Mouse (Mus musculus) lung, embryonic 16.5 days (tissue): ENCODE measurements around the gene Sh2d7. TPM values are rescaled to one million over a fixed set of nuclear protein-coding genes. Genes with fewer than 3 reads are reported as not detected.
A peak's percentile ranks its signal among the peaks of the same experiment; 100 is the strongest.
"Not testable (repeated sequence)": the region's sequence is repeated elsewhere in the genome, so short reads cannot be mapped to it uniquely, and the experiment has no call there.

Experiments used
- ATAC-seq: fragments of 200-750 bp; cut with Nextera tagmentation; 2 replicates; pipeline ENCODE4 v1.8.0; 2017; ENCODE audit warnings: low read depth, mild to moderate bottlenecking, moderate library complexity
- H3K27ac ChIP-seq: fragments of 300-500 bp; sonication (generic); 2 replicates; pipeline ENCODE4 v1.5.1; 2014; ENCODE audit warnings: mild to moderate bottlenecking, control low read depth, low read length
- H3K27me3 ChIP-seq: fragments of 300-500 bp; sonication (generic); 2 replicates; pipeline ENCODE4 v1.6.1; 2014; ENCODE audit warnings: low read depth, low read length, mixed read lengths; ENCODE audit not compliant: control insufficient read depth, insufficient read depth
- H3K36me3 ChIP-seq: fragments of 300-500 bp; sonication (generic); 2 replicates; pipeline ENCODE4 v1.6.1; 2014; ENCODE audit warnings: low read length; ENCODE audit not compliant: control insufficient read depth, insufficient read depth
- H3K4me1 ChIP-seq: fragments of 300-500 bp; sonication (generic); replicated peaks from 2 replicates; pipeline ENCODE4 v1.6.1; 2014; ENCODE audit warnings: low read length, mixed read lengths; ENCODE audit not compliant: control insufficient read depth, insufficient read depth
- H3K4me2 ChIP-seq: fragments of 300-500 bp; sonication (generic); 2 replicates; pipeline ENCODE4 v1.6.1; 2014; ENCODE audit warnings: low read depth, low read length, control low read depth
- H3K4me3 ChIP-seq: fragments of 300-500 bp; sonication (generic); 2 replicates; pipeline ENCODE4 v1.5.1; 2014; ENCODE audit warnings: mild to moderate bottlenecking, low read length, control low read depth
- H3K9ac ChIP-seq: fragments of 300-500 bp; sonication (generic); 2 replicates; pipeline ENCODE4 v1.6.1; 2014; ENCODE audit warnings: low read length, control low read depth
- H3K9me3 ChIP-seq: fragments of 300-500 bp; sonication (generic); 2 replicates; pipeline ENCODE4 v1.6.1; 2016; ENCODE audit warnings: low read length; ENCODE audit not compliant: control insufficient read depth
- WGBS: fragments of 180-500 bp; shearing (Covaris S2); extraction: QIAGEN DNeasy Blood & Tissue Kit; methylation state at CpG from one replicate; pipeline ENCODE4 v1.1.7; 2014; 5-methylcytosine and 5-hydroxymethylcytosine counted together
- polyA plus RNA-seq: library from polyadenylated mRNA; unstranded; fragments of >200 nt; fragmentation: Nextera tagmentation; extraction: Ambion mirVana; gene quantifications from 2 replicates; pipeline ENCODE4 v1.2.1, GENCODE M21; 2015

The Sh2d7 gene
- polyA plus RNA-seq, 1 experiment from 2014 or later: not detected

DNA sequence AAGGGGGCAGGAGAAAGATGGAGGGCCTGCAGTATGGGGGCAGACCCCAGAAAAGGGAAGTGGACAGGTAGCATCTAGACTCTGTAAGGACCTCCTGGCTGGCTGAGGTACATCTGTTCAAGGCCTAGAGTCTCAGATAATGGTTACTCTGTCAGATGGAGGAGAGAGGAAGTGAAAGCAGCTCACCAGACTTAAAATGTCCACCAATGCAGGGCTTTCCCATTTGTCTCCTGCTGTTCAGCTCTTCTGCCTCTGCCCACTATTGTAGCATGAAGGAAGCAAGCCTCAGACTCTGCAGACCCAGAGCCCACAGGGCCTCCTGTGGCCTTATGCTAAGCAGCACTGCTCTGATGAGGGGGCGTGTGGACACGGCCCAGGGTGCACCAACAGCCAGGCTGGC, 16.3 kb downstream of the Sh2d7 start:
- Histone ChIP-seq H3K9me3 (no peaks in the 10 kb centered on the region), H3K4me3 (no peak overlapping the region), H3K27me3 (peaks cover 2% of the 10 kb centered on the region; the same call in 1 of the 2 replicates), H3K4me2 (no peak overlapping the region), H3K36me3 (no peaks in the 10 kb centered on the region), H3K9ac (no peak overlapping the region), H3K27ac (no peak overlapping the region), H3K4me1 (no peaks in the 10 kb centered on the region; the same call in 1 of the 2 replicates)
- no peak for ATAC-seq
- WGBS: 69% methylated on average over 2 of the region's 2 CpGs

DNA sequence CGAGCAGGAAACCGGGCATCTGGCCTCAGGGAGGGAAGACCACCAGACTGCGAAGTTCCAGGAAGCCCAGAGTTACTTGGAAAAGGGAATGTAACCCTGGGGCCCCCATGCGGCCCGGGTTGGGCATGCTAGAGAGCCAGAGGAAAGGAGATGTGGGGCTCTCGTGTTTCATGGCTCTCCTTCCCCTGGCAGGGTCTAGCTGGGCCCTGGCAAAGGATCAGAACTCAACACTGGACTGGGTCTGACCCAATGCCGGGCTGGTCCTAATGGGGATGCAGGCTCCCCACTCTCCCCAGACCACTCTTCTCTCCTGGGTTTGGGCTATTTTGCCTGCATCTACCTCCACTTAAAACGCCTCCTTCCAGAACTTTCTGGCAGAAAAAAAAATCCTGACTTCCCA, 19.9 kb downstream of the Sh2d7 start:
- WGBS: 70% methylated on average over 8 of the region's 8 CpGs
- Histone ChIP-seq H3K4me1 (no peaks in the 10 kb centered on the region; the same call in 1 of the 2 replicates), H3K9me3 (no peaks in the 10 kb centered on the region), H3K27me3 (peaks cover 2% of the 10 kb centered on the region; the same call in 1 of the 2 replicates), H3K36me3 (no peaks in the 10 kb centered on the region), H3K27ac (no peak overlapping the region), H3K4me3 (no peak overlapping the region), H3K4me2 (no peak overlapping the region), H3K9ac (no peak overlapping the region)
- ATAC-seq: no peak

DNA sequence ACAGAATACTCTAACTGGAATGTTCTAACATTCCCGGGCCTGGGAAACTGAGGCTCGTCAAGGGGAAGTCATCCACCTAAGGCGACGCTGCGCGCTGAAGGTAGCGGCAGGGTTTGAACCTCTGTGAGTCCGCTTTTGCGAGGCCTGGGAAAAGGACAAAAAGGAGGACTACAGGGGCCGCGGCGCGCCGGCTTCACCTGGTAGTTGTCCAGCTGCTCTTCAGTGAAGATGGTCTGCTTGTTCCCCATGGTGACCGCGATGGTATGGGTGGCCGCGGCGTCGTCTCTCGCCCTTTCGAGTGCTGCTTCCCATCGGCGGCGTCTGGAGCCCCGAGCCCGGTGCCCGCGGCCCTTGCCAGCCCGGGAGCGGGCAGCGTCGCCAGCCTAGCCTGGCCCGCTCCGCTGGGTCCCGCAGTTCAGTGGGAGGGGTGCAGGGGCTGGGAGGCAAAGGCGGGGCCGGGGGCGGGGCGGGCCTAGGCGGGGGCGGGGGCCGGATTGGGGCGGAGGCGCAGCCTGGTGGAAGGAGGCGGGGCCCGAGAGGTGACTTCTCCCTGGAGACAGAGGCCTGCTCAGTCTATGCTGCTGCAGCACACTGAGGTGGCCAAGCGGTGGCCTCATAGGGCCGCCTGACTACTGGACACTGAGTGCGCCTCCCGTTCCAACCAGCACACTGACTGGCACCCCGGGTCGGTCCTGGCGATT, 21.1 kb downstream of the Sh2d7 start, which contains the start of gene Cib2:
Cib2 (minus strand) TSS at position 448 of the 701 bp plus-strand sequence.
- Histone ChIP-seq H3K4me3 (peak within 1 kb of the TSS; percentile 65), H3K4me2 (peak within 1 kb of the TSS; percentile 94), H3K4me1 (no peaks in the 10 kb centered on the region; the same call in 1 of the 2 replicates), H3K36me3 (no peaks in the 10 kb centered on the region), H3K27ac (no peak within 1 kb of the TSS), H3K27me3 (peaks cover 2% of the 10 kb centered on the region; the same call in 1 of the 2 replicates), H3K9ac (peak within 1 kb of the TSS; percentile 69), H3K9me3 (no peaks in the 10 kb centered on the region)
- WGBS: under 1% methylated on average over 51 of the region's 54 CpGs
- peak; percentile 99 for ATAC-seq

DNA sequence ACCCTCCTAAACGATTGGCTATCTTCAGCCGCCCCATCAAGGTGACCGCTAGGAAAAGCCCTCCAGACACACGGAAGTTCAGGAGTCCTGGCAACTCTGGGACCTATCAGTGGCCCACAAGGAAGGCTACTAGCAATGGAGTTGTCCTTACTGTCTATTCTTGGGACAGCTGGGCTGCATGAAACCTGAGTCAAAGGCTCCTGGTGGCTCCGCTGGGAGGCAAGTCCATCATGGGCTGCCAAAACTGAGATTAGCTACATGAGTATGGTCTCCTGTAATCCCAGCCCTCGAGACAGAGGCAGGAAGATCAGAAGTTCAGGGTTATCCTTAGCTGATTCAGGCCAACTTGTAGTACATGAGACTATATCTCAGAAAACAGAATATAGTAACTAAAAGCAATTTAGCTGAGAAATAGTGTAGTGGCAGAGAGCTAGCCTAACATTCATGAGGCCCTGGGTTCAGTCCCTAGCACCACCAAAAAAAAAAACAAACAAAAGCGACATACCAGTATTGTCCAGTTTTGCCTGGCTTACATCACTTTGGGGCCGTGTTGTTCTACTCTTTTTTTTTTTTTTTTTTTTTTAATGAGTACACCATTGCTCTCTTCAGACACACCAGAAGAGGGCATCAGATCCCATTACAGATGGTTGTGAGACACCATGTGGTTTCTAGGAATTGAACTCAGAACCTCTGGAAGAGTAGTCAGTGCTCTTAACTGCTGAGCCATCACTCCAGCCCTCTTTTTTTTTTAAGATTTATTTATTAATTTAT, 22.2 kb downstream of the Sh2d7 start:
- H3K9ac ChIP-seq: no peak overlapping the region
- 88% methylated on average over 8 of the region's 8 CpGs for WGBS
- H3K27me3 ChIP-seq: peaks cover 2% of the 10 kb centered on the region; the same call in 1 of the 2 replicates
- no peak for ATAC-seq
- no peak overlapping the region for H3K4me3 ChIP-seq
- no peak overlapping the region for H3K27ac ChIP-seq
- H3K36me3 ChIP-seq: no peaks in the 10 kb centered on the region
- no peaks in the 10 kb centered on the region; the same call in 1 of the 2 replicates for H3K4me1 ChIP-seq
- no peak overlapping the region for H3K4me2 ChIP-seq
- no peaks in the 10 kb centered on the region for H3K9me3 ChIP-seq

DNA sequence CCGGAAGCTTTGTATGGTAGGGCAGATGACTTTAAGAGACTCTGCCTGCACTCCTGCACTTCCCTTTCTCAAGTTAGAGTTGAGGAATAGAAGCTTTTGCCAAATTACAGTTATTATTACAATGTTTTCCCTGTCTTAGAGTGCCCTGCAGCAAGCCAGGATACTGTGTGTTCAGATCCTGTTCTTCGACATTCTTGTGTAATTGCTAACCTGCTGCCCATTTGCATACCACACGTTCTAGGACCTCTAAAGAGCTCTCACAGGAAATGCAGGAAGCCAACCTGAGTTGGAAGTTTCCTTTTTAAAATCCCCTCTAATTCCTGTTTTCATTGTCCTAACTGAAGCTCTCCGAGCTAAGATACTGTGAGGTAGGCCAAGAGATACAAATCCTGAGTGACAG, 28.2 kb downstream of the Sh2d7 start:
- Histone ChIP-seq H3K36me3 (no peaks in the 10 kb centered on the region), H3K4me3 (no peak overlapping the region), H3K27ac (peak overlapping the region; percentile 74), H3K4me2 (no peak overlapping the region), H3K4me1 (no peaks in the 10 kb centered on the region), H3K27me3 (no peaks in the 10 kb centered on the region), H3K9me3 (no peaks in the 10 kb centered on the region), H3K9ac (no peak overlapping the region)
- 33% methylated on average over 4 of the region's 4 CpGs for WGBS
- ATAC-seq: peak; percentile 85

DNA sequence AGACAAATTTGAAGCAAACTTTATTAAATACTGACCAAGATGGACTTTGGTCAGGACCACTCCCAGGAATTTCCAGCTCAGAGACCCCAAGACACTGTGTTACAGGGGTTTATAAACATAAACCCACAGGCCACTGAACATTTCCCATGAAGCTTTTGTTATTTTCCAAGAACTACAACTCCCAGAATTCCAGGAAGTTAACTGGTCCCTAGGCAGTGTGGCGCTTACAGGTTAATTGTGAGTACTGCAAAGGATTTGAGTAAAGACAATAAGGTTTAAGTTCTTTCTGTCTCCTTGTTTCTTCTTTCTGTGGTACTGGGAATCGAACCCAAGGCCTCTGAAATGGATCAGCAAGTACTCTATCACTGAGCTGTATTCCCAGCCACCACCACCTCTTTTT, 29.9 kb downstream of the Sh2d7 start:
- 45% methylated on average over 2 of the region's 2 CpGs for WGBS
- Histone ChIP-seq H3K27me3 (no peaks in the 10 kb centered on the region), H3K9ac (no peak overlapping the region), H3K36me3 (no peaks in the 10 kb centered on the region), H3K4me2 (no peak overlapping the region), H3K4me1 (no peaks in the 10 kb centered on the region), H3K27ac (no peak overlapping the region), H3K9me3 (no peaks in the 10 kb centered on the region), H3K4me3 (no peak overlapping the region)
- ATAC-seq: no peak

DNA sequence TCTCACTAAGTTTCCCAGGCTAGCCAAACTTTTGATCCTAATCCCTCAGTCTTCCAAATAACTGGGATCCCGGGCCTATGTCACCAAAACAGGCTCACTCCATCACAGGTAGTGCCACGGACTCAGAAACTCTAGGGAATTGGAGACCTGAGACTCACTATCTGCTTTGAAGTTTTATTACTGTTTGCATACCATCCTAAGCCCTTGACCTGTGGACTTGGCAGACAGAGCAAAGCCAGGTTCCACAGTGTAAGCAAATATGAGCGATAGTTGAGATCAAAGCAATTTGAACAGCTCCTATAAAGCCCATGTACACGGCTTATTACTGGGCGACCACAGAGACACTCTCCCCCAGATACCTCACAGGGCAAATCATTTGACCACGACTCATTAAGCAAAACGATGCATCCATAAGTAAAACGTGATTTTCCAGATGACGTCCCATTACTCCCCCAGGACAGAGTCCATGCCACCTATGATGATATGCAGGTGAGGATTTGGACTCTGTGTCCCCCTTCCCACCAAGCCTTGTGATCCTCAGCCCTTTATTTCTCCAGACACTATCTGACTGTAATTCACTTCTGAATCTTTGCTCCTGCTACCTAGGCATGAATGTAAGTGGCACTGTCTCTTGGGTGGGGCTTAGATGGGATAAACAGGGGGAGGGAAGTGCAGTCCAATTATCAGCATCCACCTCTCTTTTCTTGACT, 32.5 kb downstream of the Sh2d7 start:
- H3K27ac ChIP-seq: no peak overlapping the region
- no peaks in the 10 kb centered on the region for H3K4me1 ChIP-seq
- H3K4me2 ChIP-seq: no peak overlapping the region
- no peak overlapping the region for H3K4me3 ChIP-seq
- no peak overlapping the region for H3K9ac ChIP-seq
- WGBS: 30% methylated on average over 9 of the region's 9 CpGs
- H3K27me3 ChIP-seq: no peaks in the 10 kb centered on the region
- ATAC-seq: no peak
- H3K36me3 ChIP-seq: no peaks in the 10 kb centered on the region
- no peaks in the 10 kb centered on the region for H3K9me3 ChIP-seq

DNA sequence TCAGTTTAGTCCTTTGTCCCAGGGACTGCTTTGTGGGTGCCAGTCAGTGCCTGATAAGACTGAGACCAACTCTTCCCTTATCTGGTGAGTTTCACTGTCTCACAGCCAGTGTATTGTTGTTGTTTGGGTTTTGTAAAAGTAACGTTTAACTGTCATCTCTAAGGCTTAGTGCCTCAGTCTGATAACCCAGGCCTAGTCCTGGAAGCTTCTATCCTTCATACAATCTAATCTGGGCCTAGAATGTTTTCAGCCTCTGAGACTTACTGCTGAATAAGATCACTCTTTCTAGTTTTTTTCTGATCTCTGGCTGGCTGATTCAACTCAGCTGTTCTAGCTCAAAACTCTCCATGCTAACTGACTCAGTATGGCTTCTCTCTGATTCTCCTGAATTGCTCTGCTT, 44.9 kb downstream of the Sh2d7 start:
- H3K4me1 ChIP-seq: peaks cover 10% of the 10 kb centered on the region
- ATAC-seq: no peak
- WGBS: 29% methylated on average over 1 of the region's 1 CpGs

DNA sequence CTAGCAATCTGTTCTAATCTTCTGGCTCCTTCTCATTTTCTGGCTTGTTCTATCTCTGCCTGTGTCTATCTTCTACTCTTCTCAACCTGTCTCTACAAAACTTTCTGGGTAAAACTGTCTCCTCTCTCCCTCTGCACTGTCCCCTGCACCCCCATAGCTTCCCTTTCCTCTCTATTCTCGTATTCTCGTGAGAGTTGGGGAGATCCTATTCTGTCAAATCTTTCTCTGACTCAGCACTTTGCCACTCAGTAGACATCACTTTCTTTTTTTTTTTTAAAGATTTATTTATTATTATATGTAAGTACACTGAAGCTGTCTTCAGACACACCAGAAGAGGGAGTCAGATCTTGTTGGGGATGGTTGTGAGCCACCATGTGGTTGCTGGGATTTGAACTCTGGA, 45.3 kb downstream of the Sh2d7 start:
- H3K9me3 ChIP-seq, H3K4me1 ChIP-seq, H3K4me3 ChIP-seq, H3K27me3 ChIP-seq, H3K27ac ChIP-seq, ATAC-seq, H3K9ac ChIP-seq, H3K4me2 ChIP-seq, H3K36me3 ChIP-seq: not testable (repeated sequence)
- WGBS: 61% methylated on average over 2 of the region's 2 CpGs

More for the DNA sequence above, 44.9 kb downstream of the Sh2d7 start:
- Histone ChIP-seq H3K4me2 (no peak overlapping the region), H3K4me3 (no peak overlapping the region), H3K9ac (no peak overlapping the region), H3K9me3 (no peaks in the 10 kb centered on the region), H3K27me3 (no peaks in the 10 kb centered on the region), H3K36me3 (no peaks in the 10 kb centered on the region), H3K27ac (no peak overlapping the region)
